Mouse (Mus musculus) embryonic facial prominence, embryonic 11.5 days (tissue): ENCODE measurements at regions not wholly inside any gene's neighbourhood (a gene's known extent, or its start where the extent isn't known, plus 50 kb on each side); places are given as distances from the start of the nearest gene placed in this dataset.

Experiments used
- ATAC-seq: fragments of 200-750 bp; cut with Nextera tagmentation; replicated peaks from 2 replicates; pipeline ENCODE4 v1.8.0; 2017; ENCODE audit warnings: low read depth; ENCODE audit not compliant: insufficient number of reproducible peaks, low FRiP score, low TSS enrichment
- DNase-seq: peaks from one replicate; pipeline ENCODE4 v3.0.0-alpha.2; 2015; ENCODE audit warnings: low spot score
- H3K27ac ChIP-seq: fragments of 300-500 bp; sonication (generic); replicated peaks from 2 replicates; pipeline ENCODE4 v1.5.1; 2014; ENCODE audit warnings: mild to moderate bottlenecking, low read depth, low read length, control low read depth
- H3K27me3 ChIP-seq: fragments of 300-500 bp; sonication (generic); 2 replicates; pipeline ENCODE4 v1.6.1; 2014; ENCODE audit warnings: mild to moderate bottlenecking, low read length, moderate library complexity, mixed read lengths; ENCODE audit not compliant: control insufficient read depth, insufficient read depth
- H3K36me3 ChIP-seq: fragments of 300-500 bp; sonication (generic); replicated peaks from 2 replicates; pipeline ENCODE4 v1.6.1; 2014; ENCODE audit warnings: low read depth, mild to moderate bottlenecking, low read length, moderate library complexity, mixed read lengths; ENCODE audit not compliant: control insufficient read depth, insufficient read depth
- H3K4me1 ChIP-seq: fragments of 300-500 bp; sonication (generic); 2 replicates; pipeline ENCODE4 v1.6.1; 2014; ENCODE audit warnings: low read length, mixed read lengths; ENCODE audit not compliant: control insufficient read depth, insufficient read depth
- H3K4me2 ChIP-seq: fragments of 300-500 bp; sonication (generic); 2 replicates; pipeline ENCODE4 v1.6.1; 2014; ENCODE audit warnings: low read depth, mild to moderate bottlenecking, control low read depth, low read length, moderate library complexity
- H3K4me3 ChIP-seq: fragments of 300-500 bp; sonication (generic); 2 replicates; pipeline ENCODE4 v1.5.1; 2014; ENCODE audit warnings: low read depth, low read length, control low read depth
- H3K9ac ChIP-seq: fragments of 300-500 bp; sonication (generic); replicated peaks from 2 replicates; pipeline ENCODE4 v1.6.1; 2014; ENCODE audit warnings: mild to moderate bottlenecking, control low read depth, low read length
- H3K9me3 ChIP-seq: fragments of 300-500 bp; sonication (generic); replicated peaks from 2 replicates; pipeline ENCODE4 v1.6.1; 2016; ENCODE audit warnings: mild to moderate bottlenecking, low read length, inconsistent platforms, mixed read lengths; ENCODE audit not compliant: control insufficient read depth
- WGBS: fragments of 180-500 bp; shearing (Covaris S2); extraction: QIAGEN DNeasy Blood & Tissue Kit; methylation state at CpG from one replicate; pipeline ENCODE4 v1.1.7; 2014; 5-methylcytosine and 5-hydroxymethylcytosine counted together

DNA sequence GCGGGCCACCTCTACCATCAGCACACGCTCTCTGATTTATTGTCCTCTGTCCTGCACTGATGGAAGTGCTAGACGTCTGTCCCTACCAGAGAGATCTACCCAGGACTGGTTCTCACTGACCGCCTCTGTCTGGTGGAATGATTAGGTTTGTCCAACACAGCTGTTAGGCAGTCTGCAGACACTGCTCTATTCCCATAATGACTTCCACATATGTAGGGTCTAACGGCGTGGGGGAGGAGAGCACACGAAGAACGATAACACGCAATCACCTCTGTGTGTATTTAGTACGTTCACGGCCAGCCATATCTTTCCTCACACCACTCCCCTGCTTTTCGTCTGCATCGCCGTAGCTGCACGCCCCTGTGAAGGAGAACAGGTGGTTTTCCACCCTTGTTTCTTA, 165.0 kb downstream of the Cand1 start:
- H3K4me3 ChIP-seq: no peak overlapping the region
- DNase-seq: no peak
- no peak overlapping the region for H3K4me2 ChIP-seq
- H3K27ac ChIP-seq: no peak overlapping the region
- ATAC-seq: no peak; the same call in 1 of the 2 replicates
- no peaks in the 10 kb centered on the region for H3K27me3 ChIP-seq
- no peaks in the 10 kb centered on the region for H3K9me3 ChIP-seq
- no peaks in the 10 kb centered on the region; the same call in 1 of the 2 replicates for H3K4me1 ChIP-seq
- no peaks in the 10 kb centered on the region for H3K36me3 ChIP-seq
- WGBS: 88% methylated on average over 15 of the region's 15 CpGs
- H3K9ac ChIP-seq: no peak overlapping the region

DNA sequence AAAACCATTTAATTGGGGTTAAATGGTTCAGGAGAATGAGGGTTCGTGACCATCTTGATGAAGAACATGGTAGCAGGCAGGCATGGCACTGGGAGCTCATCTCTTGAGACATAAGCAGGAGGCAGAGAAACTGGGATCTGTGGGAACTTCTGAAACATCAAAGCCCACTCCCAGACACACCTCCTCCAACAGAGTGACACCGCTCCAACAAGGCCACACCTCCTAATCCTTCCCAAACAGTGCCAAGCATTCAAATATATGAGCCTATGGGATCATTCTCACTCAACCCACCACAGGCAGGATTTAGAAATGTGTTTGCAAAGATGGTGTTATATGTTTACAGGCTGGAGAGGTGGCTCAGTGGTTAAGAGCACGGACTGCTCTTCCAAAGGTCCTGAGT, 165.9 kb downstream of the Cand1 start:
- Histone ChIP-seq H3K9ac (no peak overlapping the region), H3K9me3 (no peaks in the 10 kb centered on the region), H3K27me3 (no peaks in the 10 kb centered on the region), H3K27ac (no peak overlapping the region), H3K4me1 (no peaks in the 10 kb centered on the region; the same call in 1 of the 2 replicates), H3K36me3 (no peaks in the 10 kb centered on the region), H3K4me2 (no peak overlapping the region), H3K4me3 (no peak overlapping the region)
- DNase-seq (no peak), ATAC-seq (no peak)
- WGBS: 92% methylated on average over 3 of the region's 3 CpGs

DNA sequence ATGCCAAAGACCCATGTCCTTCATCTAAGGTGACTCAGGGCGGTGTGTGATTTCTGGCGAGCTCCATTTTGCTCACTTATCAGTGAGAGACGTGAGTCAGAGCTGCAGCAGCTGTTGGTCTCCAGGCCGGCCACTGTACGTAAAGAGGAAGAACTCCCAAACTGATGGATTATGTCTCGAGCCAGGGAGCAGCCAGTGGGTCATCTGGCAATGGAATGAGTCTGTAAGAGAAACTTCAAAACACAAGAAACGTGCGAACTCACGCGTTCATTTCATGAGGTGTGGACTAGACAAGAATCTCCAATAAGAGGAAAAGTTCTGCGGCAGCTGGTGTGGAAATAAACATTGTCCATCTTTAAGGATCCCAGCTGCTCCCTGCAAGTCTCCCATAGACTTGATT, 170.4 kb downstream of the Cand1 start:
- H3K4me1 ChIP-seq: no peaks in the 10 kb centered on the region
- no peak overlapping the region for H3K4me2 ChIP-seq
- H3K4me3 ChIP-seq: no peak overlapping the region
- no peak overlapping the region for H3K9ac ChIP-seq
- no peak overlapping the region for H3K27ac ChIP-seq
- 86% methylated on average over 11 of the region's 11 CpGs for WGBS
- H3K36me3 ChIP-seq: no peaks in the 10 kb centered on the region
- DNase-seq (no peak), ATAC-seq (no peak)
- no peaks in the 10 kb centered on the region for H3K27me3 ChIP-seq
- no peaks in the 10 kb centered on the region for H3K9me3 ChIP-seq

- no peaks in the 10 kb centered on the region for H3K36me3 ChIP-seq
- no peak overlapping the region for H3K27ac ChIP-seq
- H3K4me2 ChIP-seq: no peak overlapping the region
- H3K27me3 ChIP-seq: no peaks in the 10 kb centered on the region
- 86% methylated on average over 6 of the region's 6 CpGs for WGBS
- H3K9me3 ChIP-seq: no peaks in the 10 kb centered on the region
- H3K9ac ChIP-seq: no peak overlapping the region
- H3K4me3 ChIP-seq: no peak overlapping the region
- DNase-seq (no peak), ATAC-seq (no peak)
- H3K4me1 ChIP-seq: no peaks in the 10 kb centered on the region
These were observed 172.0 kb downstream of the Cand1 start for GRCm38 (mm10) chr10:119067838-119068237.

- H3K27me3 ChIP-seq: no peaks in the 10 kb centered on the region
- DNase-seq: no peak
- WGBS: 88% methylated on average over 7 of the region's 8 CpGs
- no peak overlapping the region for H3K4me3 ChIP-seq
- H3K27ac ChIP-seq: no peak overlapping the region
- H3K9me3 ChIP-seq: no peaks in the 10 kb centered on the region
- H3K4me2 ChIP-seq: no peak overlapping the region
- H3K9ac ChIP-seq: no peak overlapping the region
- H3K36me3 ChIP-seq: no peaks in the 10 kb centered on the region
- no peak for ATAC-seq
- no peaks in the 10 kb centered on the region for H3K4me1 ChIP-seq
These were observed 172.5 kb downstream of the Cand1 start for GRCm38 (mm10) chr10:119067366-119067765.

DNA sequence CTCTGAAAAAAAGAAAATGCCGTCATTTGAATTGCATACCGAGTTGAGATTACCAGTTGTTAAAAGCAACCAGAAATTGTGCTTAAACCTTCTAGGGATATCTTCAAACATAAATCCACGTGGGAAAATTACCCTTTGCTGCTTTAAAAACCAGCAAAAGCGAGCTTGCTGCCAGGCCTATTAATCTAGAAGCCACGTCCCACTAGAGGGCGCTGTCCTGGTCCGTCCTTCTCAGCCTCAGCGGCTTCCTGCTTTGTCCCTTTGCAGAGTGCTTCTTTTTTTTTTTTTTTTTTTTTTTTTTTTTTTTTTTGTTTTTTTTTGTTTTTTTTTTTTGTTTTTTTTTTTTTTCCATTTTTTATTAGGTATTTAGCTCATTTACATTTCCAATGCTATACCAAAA, 173.9 kb downstream of the Cand1 start:
- DNase-seq: peak; percentile 86

GRCm38 (mm10) chr10:119065133-119065817, 174.6 kb downstream of the Cand1 start:
- no peak overlapping the region for H3K4me3 ChIP-seq
- H3K9me3 ChIP-seq: no peaks in the 10 kb centered on the region
- H3K27me3 ChIP-seq: no peaks in the 10 kb centered on the region
- no peaks in the 10 kb centered on the region for H3K4me1 ChIP-seq
- H3K27ac ChIP-seq: no peak overlapping the region
- H3K4me2 ChIP-seq: no peak overlapping the region
- no peaks in the 10 kb centered on the region for H3K36me3 ChIP-seq
- WGBS: 49% methylated on average over 23 of the region's 23 CpGs
- DNase-seq (peak; percentile 62), ATAC-seq (peak; percentile 70; the same call in 1 of the 2 replicates)
- no peak overlapping the region for H3K9ac ChIP-seq

More for the DNA sequence above, 173.9 kb downstream of the Cand1 start:
- H3K4me2 ChIP-seq: no peak overlapping the region
- H3K36me3 ChIP-seq: no peaks in the 10 kb centered on the region
- H3K4me1 ChIP-seq: no peaks in the 10 kb centered on the region
- no peak overlapping the region for H3K4me3 ChIP-seq
- H3K27me3 ChIP-seq: no peaks in the 10 kb centered on the region
- H3K9me3 ChIP-seq: no peaks in the 10 kb centered on the region
- WGBS: 28% methylated on average over 8 of the region's 8 CpGs
- no peak overlapping the region for H3K9ac ChIP-seq
- no peak overlapping the region for H3K27ac ChIP-seq
- no peak for ATAC-seq

GRCm38 (mm10) chr10:119064218-119064617, 175.6 kb downstream of the Cand1 start:
- WGBS: 90% methylated on average over 12 of the region's 12 CpGs
- H3K9me3 ChIP-seq: no peaks in the 10 kb centered on the region
- H3K27me3 ChIP-seq: no peaks in the 10 kb centered on the region
- DNase-seq (no peak), ATAC-seq (no peak)
- H3K9ac ChIP-seq: no peak overlapping the region
- H3K4me3 ChIP-seq: no peak overlapping the region
- no peaks in the 10 kb centered on the region for H3K36me3 ChIP-seq
- H3K4me1 ChIP-seq: no peaks in the 10 kb centered on the region
- no peak overlapping the region for H3K27ac ChIP-seq
- no peak overlapping the region for H3K4me2 ChIP-seq
